Mouse (Mus musculus) myocyte (in vitro differentiated cells): Measurements from ENCODE around the gene Syt1.

Source experiments
- E2F4 ChIP-seq: IDR thresholded peaks from one replicate; pipeline ENCODE4 v1.6.1; 2011; ENCODE audit warnings: mild to moderate bottlenecking, control low read depth, moderate library complexity; ENCODE audit not compliant: insufficient read depth
- MAX ChIP-seq: IDR thresholded peaks from one replicate; pipeline ENCODE4 v1.6.1; 2011; ENCODE audit warnings: low read depth, mild to moderate bottlenecking, control low read depth
- POLR2A ChIP-seq: IDR thresholded peaks from one replicate; pipeline ENCODE4 v1.6.1; 2011; ENCODE audit warnings: low read depth, mild to moderate bottlenecking, control low read depth, moderate library complexity; ENCODE audit not compliant: insufficient read length
- TCF12 ChIP-seq: IDR thresholded peaks from one replicate; pipeline ENCODE4 v1.6.1; 2011; ENCODE audit warnings: mild to moderate bottlenecking, control low read depth; ENCODE audit not compliant: poor library complexity, insufficient read depth, severe bottlenecking

GRCm38 (mm10) chr10:108582397-108582730, 428.4 kb downstream of the Syt1 start:
- TF ChIP-seq TCF12 = no peak
- TF ChIP-seq POLR2A = no peak
- no peak for TF ChIP-seq E2F4
- no peak for TF ChIP-seq MAX
